Mouse (Mus musculus) ovary, postnatal 14 days (tissue): Measurements from ENCODE around the gene Tgfb1.
"Not testable (repeated sequence)": the region's sequence is repeated elsewhere in the genome, so short reads cannot be mapped to it uniquely, and the experiment has no call there.

Experiments used
- DNase-seq: peaks from one replicate; pipeline ENCODE4 v3.0.0; 2022; ENCODE audit warnings: low spot score

Tgfb1 gene

GRCm38 (mm10) chr7:25705801-25706251, 19.0 kb downstream of the Tgfb1 start:
- no peak for DNase-seq

- no peak for DNase-seq
Observed at GRCm38 (mm10) chr7:25706578-25707170, 19.9 kb downstream of the Tgfb1 start.

GRCm38 (mm10) chr7:25707581-25708292, 20.9 kb downstream of the Tgfb1 start:
- DNase-seq = no peak

GRCm38 (mm10) chr7:25709961-25710360, 23.2 kb downstream of the Tgfb1 start:
- DNase-seq = no peak

GRCm38 (mm10) chr7:25710519-25711130, 23.8 kb downstream of the Tgfb1 start:
- no peak for DNase-seq

GRCm38 (mm10) chr7:25711165-25711564, 24.4 kb downstream of the Tgfb1 start:
- DNase-seq = no peak

GRCm38 (mm10) chr7:25711731-25712197, 25.0 kb downstream of the Tgfb1 start:
- DNase-seq = no peak

- no peak for DNase-seq
Observed at GRCm38 (mm10) chr7:25712801-25713200, 26.0 kb downstream of the Tgfb1 start.

- DNase-seq = no peak
Observed at GRCm38 (mm10) chr7:25714581-25714980, 27.8 kb downstream of the Tgfb1 start.

GRCm38 (mm10) chr7:25715731-25716271, 29.0 kb downstream of the Tgfb1 start:
- no peak for DNase-seq

GRCm38 (mm10) chr7:25717478-25717877, 30.7 kb downstream of the Tgfb1 start:
- no peak for DNase-seq

GRCm38 (mm10) chr7:25718788-25719417, 32.1 kb downstream of the Tgfb1 start, which contains the start of gene Ccdc97:
Ccdc97 (minus strand) TSS chr7:25719088.
- peak; percentile 81 for DNase-seq

GRCm38 (mm10) chr7:25719761-25720610, 33.2 kb downstream of the Tgfb1 start:
- DNase-seq = peak; percentile 72

- no peak for DNase-seq
Observed at GRCm38 (mm10) chr7:25720760-25721159, 34.0 kb downstream of the Tgfb1 start.

GRCm38 (mm10) chr7:25721776-25722175, 35.0 kb downstream of the Tgfb1 start:
- DNase-seq = not testable (repeated sequence)

- no peak for DNase-seq
Observed at GRCm38 (mm10) chr7:25725886-25726285, 39.1 kb downstream of the Tgfb1 start.

- DNase-seq = no peak
Observed at GRCm38 (mm10) chr7:25727800-25728199, 41.0 kb downstream of the Tgfb1 start.

- DNase-seq = no peak
Observed at GRCm38 (mm10) chr7:25729396-25729795, 42.6 kb downstream of the Tgfb1 start.

GRCm38 (mm10) chr7:25729862-25730261, 43.1 kb downstream of the Tgfb1 start:
- no peak for DNase-seq

- DNase-seq = no peak
Observed at GRCm38 (mm10) chr7:25731294-25732055, 44.7 kb downstream of the Tgfb1 start.

- no peak for DNase-seq
Observed at GRCm38 (mm10) chr7:25734991-25735390, 48.2 kb downstream of the Tgfb1 start.
